Mouse (Mus musculus) forelimb bud, embryonic 11.5 days (tissue): ENCODE data around the gene Mars2.

Experiments used
- DNase-seq: peaks from one replicate; pipeline ENCODE4 v3.0.0-alpha.2; 2012; ENCODE audit warnings: low read depth, low spot score

The Mars2 gene

GRCm38 (mm10) chr1:55236890-55237642 lies at the start of gene Mars2:
Mars2 (plus strand) TSS chr1:55237177.
- DNase-seq = peak; percentile 92

GRCm38 (mm10) chr1:55192015-55192414 lies 45.0 kb upstream of the Mars2 start:
- DNase-seq = no peak

GRCm38 (mm10) chr1:55192824-55193223 lies 44.2 kb upstream of the Mars2 start:
- DNase-seq = no peak

- peak; percentile 73 for DNase-seq
Measured at GRCm38 (mm10) chr1:55193316-55193715, 43.7 kb upstream of the Mars2 start.

- DNase-seq = no peak
Measured at GRCm38 (mm10) chr1:55194064-55194915, 42.7 kb upstream of the Mars2 start.

- no peak for DNase-seq
Measured at GRCm38 (mm10) chr1:55195021-55195420, 42.0 kb upstream of the Mars2 start.

- no peak for DNase-seq
Measured at GRCm38 (mm10) chr1:55196327-55197003, 40.5 kb upstream of the Mars2 start.

- DNase-seq = no peak
Measured at GRCm38 (mm10) chr1:55198719-55199118, 38.3 kb upstream of the Mars2 start.

GRCm38 (mm10) chr1:55201850-55202752 lies 34.9 kb upstream of the Mars2 start:
- no peak for DNase-seq

GRCm38 (mm10) chr1:55205808-55206327 lies 31.1 kb upstream of the Mars2 start:
- DNase-seq = no peak

- DNase-seq = no peak
Measured at GRCm38 (mm10) chr1:55207561-55207960, 29.4 kb upstream of the Mars2 start.

GRCm38 (mm10) chr1:55208500-55209140 lies 28.4 kb upstream of the Mars2 start:
- DNase-seq = no peak

GRCm38 (mm10) chr1:55210202-55210965 lies 26.6 kb upstream of the Mars2 start:
- DNase-seq = peak; percentile 55

GRCm38 (mm10) chr1:55211081-55211480 lies 25.9 kb upstream of the Mars2 start:
- DNase-seq = no peak

- no peak for DNase-seq
Measured at GRCm38 (mm10) chr1:55212771-55213170, 24.2 kb upstream of the Mars2 start.

- no peak for DNase-seq
Measured at GRCm38 (mm10) chr1:55213475-55213874, 23.5 kb upstream of the Mars2 start.

- DNase-seq = no peak
Measured at GRCm38 (mm10) chr1:55213936-55214335, 23.0 kb upstream of the Mars2 start.

- DNase-seq = no peak
Measured at GRCm38 (mm10) chr1:55215185-55215813, 21.7 kb upstream of the Mars2 start.

- no peak for DNase-seq
Measured at GRCm38 (mm10) chr1:55217191-55217590, 19.8 kb upstream of the Mars2 start.
